Mouse (Mus musculus) cerebellum, postnatal 25 days (tissue): ENCODE measurements at regions not wholly inside any gene's neighbourhood (a gene's known extent, or its start where the extent isn't known, plus 50 kb on each side); places are given as distances from the start of the nearest gene placed in this dataset.

Experiments used
- DNase-seq, 2 experiments: peaks; one replicate each; pipeline ENCODE4 v3.0.0; 2021; ENCODE audit warnings: mixed read lengths in 2 of 2

DNA sequence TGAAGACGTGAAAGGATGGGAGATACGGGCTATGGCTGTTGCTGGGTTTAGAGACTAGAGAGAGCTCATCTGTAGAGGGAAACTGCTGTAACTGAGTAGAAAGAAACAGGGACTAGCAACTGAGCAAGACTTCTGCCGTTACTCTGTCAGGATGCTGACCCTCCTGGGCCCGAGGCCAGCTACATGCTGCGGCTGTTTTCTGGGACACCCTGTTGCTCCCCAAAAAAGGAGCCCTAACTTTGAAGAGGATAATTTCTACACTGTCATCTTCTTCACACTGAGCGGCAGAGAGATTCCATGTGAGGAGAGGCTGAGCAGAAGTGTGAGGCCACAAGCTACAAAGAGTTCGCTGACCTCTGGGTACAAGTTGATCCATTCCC, 74.2 kb upstream of the Ralgps2 start:
- DNase-seq, result peak in 1 of 2 experiments; percentile 20

DNA sequence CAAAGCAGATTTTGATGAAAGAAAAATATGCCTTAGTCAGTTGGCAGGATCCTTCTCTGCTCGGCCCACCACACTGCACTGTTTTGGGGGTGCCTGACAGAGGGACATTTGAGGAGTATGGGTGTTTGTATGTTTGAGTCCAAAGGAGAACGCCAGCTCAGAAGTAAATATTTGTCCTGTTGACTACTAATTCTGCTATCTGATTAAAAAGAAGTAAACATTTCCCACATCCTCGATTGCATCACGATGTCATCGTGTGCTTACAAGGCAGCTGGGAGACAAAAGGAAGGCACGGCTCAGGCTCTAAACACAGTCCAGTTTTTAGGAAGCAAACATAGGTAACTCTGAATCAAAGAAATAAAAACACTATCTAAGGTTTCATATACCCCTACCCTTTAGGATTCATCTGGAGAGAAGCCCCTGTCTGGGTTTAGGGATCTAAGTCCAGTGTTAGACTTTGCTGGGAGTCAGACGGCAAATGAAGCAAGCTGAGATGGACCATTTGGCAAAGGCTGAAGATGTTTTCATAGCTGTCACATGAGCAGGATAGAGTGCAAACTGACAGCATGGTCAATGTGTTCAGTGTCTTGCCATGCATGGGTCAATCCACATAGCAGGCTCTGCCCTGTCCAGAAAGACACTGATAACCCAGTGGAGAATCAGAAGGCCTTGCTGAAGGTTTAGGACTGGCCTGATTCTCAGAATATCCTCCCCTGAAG, 73.7 kb upstream of the Ralgps2 start:
- no peak for DNase-seq

DNA sequence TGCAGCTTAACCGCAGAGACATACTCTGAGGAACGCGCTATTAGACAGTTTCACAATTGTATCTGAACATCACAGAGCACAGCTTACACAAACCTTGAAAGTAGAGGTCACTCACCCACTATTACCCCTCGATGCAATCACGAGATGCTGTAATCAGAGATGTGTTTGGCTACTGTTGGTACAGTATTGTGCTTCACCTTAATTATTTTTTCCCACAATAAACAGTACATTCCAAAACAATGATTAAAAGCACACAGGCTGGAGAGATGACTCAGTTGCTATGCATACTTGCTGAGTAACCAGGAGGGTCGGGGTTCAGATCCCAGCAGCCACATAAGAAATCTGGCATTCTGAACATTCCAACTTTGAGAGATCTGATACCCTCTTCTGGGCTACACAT, 71.8 kb upstream of the Ralgps2 start:
- DNase-seq, result no peak

DNA sequence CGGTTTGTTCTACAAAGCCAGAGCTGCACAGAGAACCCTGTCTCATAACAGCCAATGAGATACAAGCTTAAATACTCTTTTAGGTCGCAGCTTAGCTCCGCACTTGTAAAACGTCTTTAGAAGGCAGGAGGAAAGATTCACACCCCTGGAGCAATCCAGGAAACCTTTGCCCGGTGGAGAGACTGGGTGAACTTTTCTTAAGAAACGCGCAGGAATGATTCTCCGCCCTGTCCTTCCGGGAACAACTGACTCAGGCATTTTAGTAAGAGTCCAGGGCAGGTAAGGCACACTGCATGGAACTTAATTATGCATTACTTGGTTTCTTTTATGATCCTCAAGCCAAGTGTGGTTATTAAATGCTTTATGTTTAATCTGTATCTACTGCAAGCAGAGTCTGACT, 70.0 kb upstream of the Ralgps2 start:
- DNase-seq, result no peak

DNA sequence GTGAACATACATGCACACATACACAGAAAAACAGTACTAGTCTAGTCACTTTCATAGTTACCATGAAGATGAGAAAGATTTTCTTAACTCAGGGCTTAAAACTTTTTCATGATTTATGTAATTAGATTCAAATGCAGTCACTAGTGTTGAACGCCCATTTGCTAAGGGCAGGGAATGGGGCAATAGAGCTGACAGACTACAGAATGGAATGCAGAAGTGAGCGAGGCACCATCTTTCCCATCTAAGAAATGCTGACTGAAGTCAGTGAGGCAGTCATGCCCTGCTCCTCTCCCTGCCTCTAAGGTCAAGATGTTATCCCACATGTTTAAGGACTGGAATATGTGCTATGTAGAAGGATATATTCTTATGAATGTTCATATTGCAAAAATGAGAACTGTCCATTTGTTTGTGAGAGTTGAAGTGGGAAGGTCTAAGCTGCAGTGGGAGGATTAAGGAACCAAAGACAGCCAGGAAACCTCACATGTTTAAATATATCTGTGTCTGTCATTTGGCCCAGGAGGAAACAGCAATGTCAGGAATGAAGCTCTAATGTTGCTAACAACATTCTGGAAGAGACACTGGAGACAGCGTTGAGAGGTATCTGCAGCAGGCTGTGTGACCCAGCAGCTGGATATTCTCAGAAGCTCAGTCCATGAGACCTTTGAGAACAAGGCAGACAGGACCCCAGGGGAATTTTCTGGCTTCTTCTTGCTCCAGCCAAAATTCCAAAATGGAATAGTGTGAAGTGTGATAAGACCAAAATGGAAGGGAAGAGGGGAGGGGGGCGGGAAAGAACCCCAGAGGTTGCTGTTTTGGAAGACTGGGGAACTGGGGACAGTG, 68.7 kb upstream of the Ralgps2 start:
- DNase-seq, result no peak

DNA sequence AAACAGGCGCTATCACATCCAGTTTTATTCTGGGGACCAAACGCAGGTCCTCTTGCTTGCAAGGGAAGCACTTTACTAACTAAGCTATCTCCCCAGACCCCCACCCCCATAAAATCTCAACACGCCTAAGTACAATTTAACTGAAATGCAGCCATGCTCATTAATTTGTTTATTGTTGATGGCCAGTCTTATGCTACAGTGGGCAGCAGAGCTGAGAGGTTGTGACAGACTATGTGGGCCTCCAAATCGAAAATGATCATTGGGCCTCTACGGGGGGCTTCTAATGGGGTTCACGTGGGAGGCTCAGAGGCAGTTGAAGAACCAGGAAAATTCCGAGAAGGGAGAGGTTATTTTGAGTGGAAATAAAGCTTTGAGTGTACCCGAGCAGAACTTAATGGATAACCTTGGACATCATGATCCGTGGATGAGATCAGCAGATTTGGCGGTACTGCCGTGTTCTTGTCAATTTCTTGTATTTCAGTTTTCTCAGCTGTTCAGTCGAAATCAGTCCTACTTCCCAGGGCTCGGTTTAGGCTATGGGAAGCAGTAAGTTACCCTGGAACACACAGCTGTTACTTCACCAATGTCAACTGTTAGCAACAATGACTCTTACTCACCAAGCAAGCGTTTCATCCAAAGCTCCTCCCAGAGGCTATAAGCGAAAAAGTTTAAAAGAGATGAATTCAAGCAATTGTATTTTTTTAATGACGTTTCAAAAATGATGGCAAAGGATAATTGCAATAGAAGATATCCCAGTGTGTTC, 65.1 kb upstream of the Ralgps2 start:
- no peak for DNase-seq

DNA sequence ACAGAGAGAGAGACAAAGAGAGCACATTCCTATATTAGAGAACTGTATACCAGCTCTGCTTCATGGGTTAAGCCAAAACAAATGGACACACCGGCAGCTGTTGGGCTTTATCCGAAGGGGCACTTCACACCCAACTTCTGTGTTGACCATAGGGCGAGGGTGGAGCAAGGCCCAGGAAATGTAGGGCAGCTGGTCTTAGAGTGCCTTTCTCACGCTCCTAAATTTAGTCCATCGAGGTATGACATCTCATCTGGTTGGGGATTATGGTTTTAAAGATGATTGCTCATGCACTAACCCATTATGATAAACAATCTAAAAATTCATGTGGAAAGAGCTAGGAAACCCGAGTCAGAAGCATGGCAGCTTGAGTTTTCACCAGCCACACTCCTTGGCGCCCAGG, 63.6 kb upstream of the Ralgps2 start:
- no peak for DNase-seq

DNA sequence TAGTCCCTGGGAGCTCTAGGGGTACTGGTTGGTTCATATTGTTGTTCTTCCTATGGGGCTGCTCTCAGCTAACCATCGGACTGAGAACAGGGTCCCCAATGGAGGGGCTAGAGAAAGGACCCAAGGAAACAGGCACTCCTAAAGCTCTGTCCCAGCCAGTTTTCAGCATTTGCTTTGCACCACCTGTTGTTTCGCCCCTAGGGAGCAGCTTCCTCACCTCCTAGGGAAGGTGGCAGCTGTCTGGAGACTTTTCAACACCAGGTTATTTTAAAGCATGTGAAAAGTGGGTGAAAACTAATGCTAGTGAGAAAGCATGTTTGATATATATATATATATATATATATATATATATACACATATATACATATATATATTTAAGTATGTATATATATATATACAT, 62.8 kb upstream of the Ralgps2 start:
- DNase-seq, result no peak

DNA sequence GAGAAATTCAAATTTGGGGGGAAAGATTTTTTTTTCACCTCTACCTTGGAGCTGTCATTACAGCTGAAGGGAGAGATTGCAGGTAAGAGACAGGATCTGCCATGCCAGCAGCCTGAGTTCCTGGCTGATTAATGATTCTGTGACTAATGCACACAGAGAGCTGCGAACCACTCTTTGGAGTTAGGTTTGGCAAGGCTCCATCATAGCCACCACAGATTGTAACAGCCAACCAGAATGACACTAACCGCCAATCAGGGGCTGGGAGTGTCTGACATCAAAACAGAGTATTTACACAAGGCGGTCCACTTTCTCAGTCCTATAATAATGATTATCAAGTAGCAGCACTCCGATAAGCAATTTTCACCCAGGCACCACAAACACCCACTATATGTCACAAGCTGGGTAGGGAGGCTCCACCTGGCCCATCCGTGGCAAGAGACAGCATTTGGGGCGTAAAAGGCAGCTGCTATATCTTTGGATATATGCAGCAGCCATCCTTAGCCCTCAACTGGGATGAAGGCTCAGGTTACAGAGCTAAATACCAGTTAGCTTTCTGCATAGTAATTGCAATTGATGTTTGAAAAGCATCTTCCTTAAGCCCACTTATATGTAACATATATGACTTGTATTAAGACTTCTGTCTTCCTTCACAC, 61.7 kb upstream of the Ralgps2 start:
- no peak for DNase-seq

DNA sequence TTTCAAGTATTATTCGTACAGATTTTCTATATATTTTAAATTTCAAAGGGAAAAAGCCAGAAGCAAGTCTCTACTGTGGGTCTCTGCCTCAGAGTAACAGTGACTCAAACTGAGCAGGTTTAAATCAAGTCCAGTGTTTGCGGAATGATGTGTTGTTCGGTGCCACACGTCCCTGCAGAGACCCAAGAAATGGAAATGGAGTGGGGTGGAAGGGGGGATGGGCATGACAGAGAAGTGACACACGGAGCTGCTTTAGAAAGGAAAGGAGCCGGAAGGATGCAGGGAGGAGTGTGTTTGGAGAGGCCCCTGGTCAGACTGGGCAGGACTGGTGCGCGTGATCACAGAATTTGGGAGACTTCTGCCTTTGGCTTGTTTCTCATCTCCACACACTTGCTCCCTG, 60.5 kb upstream of the Ralgps2 start:
- DNase-seq, result no peak

DNA sequence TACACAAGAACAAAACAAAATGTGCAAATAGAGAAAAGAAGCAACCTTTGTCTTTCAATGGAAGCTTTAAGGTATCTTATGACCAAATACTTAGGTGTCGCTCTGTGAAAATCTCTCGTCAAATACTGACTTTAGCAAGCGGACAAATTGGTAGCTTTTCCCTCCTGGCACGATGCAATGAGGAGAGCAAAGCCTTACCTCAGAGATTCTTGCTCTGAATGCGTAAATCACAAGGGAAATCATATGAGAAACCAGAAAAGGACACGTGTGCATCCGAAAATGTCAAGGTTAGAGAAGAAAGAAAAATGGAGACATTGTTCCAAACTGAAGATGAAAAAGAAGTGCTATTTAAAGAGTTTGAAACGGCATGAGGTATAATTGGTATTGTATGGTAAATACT, 59.8 kb upstream of the Ralgps2 start:
- DNase-seq, result no peak

DNA sequence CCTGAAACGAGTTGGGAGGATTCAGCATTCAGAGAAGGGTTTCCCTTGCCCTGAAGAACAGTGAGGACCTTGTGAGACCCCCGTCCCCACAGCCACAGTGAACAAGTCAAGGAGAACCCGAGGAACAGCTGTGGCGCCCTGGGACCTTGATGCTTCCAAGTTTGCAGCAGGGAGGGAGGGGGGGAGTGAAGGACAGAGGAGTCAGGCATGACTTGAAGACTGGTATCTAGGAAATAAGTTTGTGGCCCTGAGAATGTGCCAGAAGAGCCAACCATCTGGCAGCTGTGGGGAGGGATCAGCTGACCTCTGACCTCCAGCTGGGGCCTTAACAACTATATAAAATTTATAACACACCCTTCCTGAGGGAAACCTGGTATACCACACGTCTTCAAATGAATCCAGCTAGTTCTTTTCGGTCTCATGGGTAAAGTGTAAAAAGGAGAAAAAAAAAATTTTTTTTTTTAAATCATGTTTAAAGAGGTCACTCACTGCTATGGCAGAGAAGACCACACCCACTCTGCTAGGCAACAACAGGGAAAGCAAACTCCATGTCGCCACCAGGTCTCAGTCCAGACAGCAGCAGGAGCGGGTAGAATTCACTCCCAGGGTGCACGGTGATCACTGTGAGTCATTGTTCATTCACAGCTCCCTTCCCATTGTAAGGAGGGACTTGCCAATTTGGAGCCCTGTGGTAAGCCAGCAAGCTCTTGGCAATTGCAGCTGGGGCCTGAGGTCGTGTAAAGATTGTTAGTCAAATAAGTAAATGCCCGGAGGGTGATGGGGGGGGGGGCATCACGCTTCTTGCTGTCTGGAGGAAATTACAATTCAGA, 58.3 kb upstream of the Ralgps2 start:
- DNase-seq, result peak in 1 of 2 experiments; percentile 31

DNA sequence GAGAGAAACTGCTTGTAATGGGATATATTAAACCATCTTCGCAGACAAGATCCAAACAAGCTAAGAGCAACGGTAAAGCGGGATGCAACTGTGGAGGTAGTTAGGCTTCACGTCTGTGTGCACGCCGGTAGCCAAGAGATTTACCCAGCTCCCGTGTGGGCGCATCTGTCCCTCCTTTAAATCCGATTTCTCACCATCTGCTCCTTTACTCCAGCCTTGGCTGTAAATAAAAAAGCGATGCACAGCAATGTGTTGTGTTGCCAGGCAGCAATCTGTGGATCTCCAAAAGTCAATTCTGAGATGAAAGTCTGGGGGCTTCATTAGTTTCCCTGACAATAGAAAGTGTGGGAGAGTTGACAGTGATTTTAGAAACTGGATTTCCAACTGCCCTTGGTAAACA, 57.6 kb upstream of the Ralgps2 start:
- peak; percentile 15 to 29 for DNase-seq

DNA sequence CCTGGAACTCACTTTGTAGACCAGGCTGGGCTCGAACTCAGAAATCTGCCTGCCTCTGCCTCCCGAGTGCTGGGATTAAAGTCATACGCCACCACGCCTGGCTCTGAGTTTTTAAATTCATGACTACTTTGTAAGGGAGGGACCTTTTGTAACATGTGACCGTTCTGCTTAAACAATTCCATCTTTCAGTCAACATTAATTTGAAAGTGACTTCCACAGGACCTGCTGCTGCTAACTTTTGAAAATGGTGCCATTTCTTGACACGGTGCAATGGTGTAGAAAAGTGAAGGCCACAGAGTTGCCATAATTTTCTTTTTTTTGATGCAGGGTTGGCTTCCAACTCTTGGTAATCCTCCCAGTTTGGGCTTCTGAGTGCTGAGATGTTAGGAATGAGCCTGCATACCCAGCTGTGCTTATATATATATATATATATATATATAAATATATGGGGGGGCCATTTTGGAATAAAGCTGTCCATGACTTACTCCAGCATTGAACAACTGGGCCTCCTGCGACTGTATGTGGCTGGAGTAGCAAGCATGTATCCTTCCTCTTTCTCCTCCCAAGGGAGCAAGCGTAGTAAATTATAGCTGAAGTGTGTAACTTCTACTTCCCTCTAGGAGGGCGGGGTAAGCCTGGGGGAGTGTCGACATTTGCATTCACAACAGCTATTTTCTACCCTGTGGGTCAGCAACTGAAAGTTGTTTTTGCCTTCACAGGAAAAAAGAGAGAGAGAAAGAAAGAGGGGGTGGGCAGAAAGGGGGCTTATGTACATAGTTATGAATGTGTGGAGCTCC, 56.9 kb upstream of the Ralgps2 start:
- DNase-seq, result no peak

DNA sequence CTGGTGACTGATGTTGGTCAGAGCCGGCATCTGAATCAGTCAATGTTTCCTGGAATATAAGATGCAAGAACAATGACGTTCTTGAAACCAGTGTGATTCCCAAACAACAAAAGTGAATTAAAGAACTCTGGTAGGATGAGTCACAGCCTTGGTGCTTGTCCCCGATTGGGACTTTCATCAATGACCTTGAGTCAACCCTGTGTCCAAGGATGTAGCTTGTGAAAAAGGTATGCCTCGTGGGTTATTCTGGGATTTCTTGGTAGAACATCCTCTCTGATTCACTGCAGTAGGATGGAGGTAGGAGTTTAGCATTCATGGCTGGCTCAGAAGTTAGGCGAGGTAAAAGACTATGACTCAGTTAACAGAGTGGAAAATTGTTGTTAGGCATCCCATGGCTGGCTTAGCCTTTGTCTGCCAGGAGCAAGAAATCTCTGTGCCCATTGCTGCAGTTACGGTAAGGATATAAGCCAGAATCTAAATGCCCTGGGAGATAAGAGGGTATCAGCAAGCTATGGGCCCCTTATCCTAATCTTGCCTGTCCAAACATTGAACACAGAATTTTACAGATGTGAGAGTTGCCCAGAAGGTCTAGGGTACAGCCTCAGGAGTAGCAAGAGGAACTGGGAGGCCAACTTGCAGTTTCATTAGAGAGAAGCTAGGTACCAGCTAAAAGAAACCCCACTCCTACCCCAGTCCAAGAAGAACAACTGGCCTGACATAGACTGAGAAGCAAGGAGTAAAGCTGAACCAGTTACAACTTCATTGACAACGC, 55.9 kb upstream of the Ralgps2 start:
- no peak for DNase-seq

DNA sequence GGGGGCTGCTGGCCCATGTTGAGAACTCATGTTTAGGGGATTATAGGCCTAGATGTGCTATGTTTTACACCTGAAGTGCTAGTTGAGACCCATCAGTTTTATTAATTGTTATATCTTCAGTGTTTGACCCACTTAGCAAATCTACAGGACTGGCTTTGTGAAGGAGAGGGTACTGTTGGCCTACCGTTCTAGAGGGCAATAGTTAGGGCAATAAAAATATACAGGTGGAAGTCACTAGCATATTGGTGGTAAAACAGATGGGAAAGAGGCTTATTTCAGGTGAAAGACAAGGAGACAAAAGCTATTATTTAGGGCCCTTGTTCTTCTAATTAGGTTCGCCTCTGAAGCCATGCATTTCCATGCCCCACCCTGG, 55.2 kb upstream of the Ralgps2 start:
- DNase-seq, result no peak

DNA sequence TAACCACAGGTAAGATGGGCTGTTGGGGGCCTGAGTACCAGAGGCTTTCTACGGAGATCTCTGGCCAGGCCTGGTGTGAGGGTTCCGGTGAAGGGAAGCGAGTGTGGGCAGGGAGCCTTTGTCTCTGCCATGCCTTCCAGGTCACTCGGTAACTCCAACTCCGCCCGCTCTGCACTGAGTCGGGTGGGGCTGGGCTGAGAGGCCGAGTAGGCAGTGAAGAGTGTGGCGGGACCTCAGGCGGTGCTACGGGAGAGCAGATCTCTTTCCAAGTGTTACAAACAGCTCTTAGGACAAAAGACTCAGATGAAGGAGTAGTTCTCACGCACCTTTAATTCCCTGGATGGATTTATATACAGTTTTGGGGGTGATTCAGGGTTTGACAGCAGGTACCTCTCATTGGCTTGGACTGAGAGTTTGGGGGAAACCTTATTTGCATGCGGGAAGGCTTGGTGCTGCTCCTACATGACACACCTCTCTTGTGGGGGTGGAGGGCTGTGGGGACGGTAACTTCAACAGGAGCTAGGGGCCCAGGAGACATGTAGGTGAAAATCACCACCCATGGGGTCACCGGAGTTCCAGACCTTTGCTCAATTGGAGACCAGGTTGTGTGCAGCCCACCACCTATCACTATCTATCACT, 54.7 kb upstream of the Ralgps2 start:
- no peak for DNase-seq

DNA sequence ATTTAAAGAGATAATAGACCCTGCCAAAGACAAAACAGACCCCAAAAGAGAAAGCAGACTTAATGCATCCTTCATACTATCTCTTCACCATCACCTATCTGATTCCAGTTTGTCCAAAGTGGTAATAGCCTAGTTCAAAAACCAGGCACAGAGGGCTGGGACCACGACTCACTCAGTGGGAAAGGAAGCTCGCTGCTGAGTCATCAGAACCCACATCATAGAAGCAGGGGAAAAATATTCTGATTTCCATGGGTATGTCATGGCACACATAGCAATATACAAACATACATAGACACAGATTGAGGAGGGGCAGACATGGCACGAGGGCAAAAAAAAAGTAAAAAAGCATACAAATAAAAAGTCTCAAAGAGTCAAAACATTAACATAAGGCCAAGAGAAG, 53.7 kb upstream of the Ralgps2 start:
- no peak for DNase-seq

DNA sequence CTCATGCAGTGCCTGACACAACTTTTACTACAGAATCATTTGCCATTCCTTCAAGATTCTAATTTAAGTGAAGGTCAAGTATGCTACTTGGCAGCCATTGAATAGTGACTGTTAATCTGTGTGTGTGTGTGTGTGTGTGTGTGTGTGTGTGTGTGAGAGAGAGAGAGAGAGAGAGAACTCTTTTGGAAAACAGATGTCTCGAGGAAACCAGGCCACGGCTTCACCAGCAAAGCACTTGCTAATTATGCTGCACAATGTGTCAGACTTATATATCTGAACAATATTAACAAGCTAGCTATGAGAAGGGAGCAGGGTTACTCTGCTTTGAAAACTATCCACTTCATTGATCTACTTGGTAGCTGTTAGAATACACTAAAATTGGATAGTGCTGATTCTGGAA, 53.1 kb upstream of the Ralgps2 start:
- DNase-seq, result no peak
